Mouse (Mus musculus) embryo, embryonic 9.5 days (tissue): ENCODE measurements around the gene Vmn1r221.
"Not testable (repeated sequence)": the region's sequence is repeated elsewhere in the genome, so short reads cannot be mapped to it uniquely, and the experiment has no call there.

ENCODE experiments used
- DNase-seq: peaks from one replicate; pipeline ENCODE4 v3.0.0-alpha.2; 2017; ENCODE audit errors: extremely low spot score

The Vmn1r221 gene

GRCm38 (mm10) chr13:23213827-23214226 lies at the start of gene Vmn1r221:
Gene Vmn1r221, plus strand, starts transcription at chr13:23214127.
- not testable (repeated sequence) for DNase-seq

- DNase-seq = not testable (repeated sequence)
Measured at GRCm38 (mm10) chr13:23166471-23166870, 47.5 kb upstream of the Vmn1r221 start.

GRCm38 (mm10) chr13:23187875-23188274 lies 26.1 kb upstream of the Vmn1r221 start, which contains the start of gene Vmn1r220:
Gene Vmn1r220, minus strand, starts transcription at chr13:23187975.
- no peak for DNase-seq

- DNase-seq = not testable (repeated sequence)
Measured at GRCm38 (mm10) chr13:23203885-23204284, 10.0 kb upstream of the Vmn1r221 start.

- DNase-seq = not testable (repeated sequence)
Measured at GRCm38 (mm10) chr13:23235847-23236246, 21.9 kb downstream of the Vmn1r221 start, which contains the start of gene Vmn1r222. Gene Vmn1r222, minus strand, starts transcription at chr13:23235947.

DNA sequence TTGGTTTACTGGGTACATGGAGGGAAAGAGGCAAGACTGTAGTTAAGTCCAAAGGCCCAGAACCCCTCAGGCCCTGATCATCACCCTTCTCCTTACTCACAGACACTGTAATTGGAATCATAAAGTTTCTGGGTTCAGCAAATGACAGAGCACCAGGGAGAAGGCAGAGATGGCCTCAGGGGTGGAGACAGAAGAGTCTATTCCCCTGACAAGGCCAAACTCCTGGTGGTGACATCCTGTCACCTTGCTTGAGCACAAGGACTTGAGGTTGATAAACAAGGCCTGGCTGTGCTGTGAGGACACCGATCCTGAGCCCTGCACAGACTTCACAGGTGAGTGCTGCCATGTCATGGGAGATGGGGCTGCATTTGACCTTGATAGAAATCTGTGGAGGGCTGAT lies 32.9 kb downstream of the Vmn1r221 start, which contains the start of gene Vmn1r223:
Vmn1r223 (plus strand) TSS at position 301 of the 400 bp plus-strand sequence.
- not testable (repeated sequence) for DNase-seq

GRCm38 (mm10) chr13:23258546-23259048 lies 44.7 kb downstream of the Vmn1r221 start:
- no peak for DNase-seq

DNA sequence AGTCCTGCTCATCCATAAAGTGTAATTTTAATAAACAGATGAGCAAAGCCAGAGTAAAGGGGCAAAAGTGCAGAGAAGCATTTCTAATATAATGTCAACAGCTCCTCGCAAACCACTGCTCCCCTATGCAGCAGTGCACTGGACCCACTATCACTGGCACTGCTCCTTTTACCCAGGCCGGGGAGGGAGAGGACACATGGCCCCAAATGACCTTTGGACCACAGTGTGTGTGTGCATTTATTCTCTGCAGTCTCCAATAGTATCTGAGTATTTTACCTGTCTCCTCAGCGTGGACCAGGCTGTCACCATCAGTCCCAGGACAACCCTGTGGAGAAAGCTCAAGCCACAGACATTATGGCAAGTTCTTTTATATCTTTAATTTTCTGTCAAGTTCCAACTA lies 54.7 kb downstream of the Vmn1r221 start:
- not testable (repeated sequence) for DNase-seq

DNA sequence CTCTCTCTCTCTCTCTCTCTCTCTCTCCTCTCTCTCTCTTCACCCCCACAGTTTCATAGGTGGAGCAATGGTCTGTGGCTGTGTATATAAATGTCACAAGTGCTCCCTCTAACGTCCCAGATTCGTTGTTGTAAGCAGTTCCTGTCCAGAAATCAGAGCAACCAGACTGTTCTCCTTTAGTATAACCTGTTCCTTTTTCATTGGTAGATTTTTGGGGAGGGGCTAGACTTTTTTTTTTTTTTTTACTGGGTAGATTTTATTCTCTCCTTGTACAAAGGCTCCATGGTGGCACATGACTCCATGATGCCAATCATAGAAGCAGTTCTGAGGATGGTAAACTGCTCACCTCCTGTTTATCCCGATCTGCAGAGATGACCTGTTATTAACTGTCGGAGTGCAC lies 55.2 kb downstream of the Vmn1r221 start:
- DNase-seq = peak; percentile 7

- peak; percentile 41 for DNase-seq
Measured at GRCm38 (mm10) chr13:23269681-23270080, 55.8 kb downstream of the Vmn1r221 start.

DNA sequence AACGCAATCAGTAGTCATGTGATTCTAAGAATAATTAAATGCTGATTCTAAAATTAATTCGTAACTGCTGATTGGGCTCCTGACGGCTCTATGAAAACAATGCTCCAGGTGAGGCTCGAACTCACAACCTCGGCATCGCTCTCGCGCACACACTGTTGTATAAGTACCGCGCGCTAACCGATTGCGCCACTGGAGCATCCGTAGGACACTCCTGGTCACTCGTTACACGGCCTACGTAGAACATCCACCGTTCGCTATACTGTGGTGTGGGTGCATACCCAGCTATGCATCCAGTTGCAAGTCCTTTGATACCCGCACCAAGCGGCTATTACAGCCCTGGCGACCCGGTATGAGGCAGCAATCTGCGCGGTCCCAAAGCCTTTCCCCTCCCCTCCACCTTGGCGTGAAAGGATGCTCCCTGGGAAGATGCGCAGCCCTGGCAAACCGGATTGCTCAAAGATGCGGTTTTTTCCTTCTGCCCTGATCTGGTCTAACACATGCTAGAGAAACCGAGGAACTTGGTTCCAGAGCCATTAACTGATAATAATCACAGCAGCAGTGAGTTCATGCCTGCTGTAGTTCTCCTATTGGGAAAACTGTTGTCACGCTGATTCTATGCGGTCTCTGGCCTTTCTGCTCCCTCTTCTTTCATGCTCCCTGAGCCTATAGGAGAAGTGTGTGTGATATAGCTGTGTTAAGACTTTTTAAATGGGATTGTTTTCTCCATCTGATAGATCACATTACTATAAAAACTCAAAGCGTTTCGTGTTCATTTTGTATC lies 56.6 kb downstream of the Vmn1r221 start:
- peak; percentile 91 for DNase-seq
